Mouse (Mus musculus): ENCODE measurements around the gene Cntn6.

Gene Cntn6

DNA sequence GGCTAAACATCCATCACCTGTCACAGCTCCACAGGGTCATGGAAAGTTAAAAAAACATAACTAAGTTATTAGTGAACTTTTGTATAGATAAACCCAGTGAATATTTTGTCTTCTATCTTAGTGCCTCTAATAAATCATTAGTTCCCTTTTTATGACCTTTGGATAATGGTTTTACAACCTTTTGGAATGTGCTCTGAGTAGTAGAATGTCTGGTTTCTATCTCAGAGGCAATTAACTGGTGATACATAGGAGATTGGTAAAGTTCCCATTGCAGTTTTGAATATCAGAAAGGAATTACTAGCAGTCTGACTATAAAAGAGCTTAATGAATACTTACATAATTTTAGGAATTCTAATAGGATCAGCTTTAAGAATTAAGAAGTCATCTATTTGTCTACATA is 265.5 kb downstream of the Cntn6 start:
- no peak for DNase-seq (ENCODE audit: low read depth, low spot score)

DNA sequence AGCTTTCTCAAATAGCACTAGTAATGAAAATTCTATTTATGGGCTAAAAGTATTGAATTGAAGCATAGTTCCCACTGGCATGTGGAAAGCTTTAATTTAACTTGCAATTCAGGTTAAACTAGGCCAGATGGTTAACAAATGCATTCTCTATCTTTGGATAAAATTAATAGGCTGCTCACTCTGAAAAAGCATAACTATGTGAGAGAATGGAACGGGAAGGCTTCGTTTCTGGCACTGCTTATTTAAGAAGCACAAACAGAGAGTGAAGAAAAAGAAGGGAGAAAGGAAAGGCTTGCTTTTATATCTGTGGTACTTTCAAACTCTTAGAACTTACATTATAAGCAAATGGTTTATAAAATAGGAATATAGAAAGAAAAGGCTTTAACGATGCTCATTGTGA is 268.6 kb downstream of the Cntn6 start:
- DNase-seq (ENCODE audit: low read depth, low spot score) = no peak

DNA sequence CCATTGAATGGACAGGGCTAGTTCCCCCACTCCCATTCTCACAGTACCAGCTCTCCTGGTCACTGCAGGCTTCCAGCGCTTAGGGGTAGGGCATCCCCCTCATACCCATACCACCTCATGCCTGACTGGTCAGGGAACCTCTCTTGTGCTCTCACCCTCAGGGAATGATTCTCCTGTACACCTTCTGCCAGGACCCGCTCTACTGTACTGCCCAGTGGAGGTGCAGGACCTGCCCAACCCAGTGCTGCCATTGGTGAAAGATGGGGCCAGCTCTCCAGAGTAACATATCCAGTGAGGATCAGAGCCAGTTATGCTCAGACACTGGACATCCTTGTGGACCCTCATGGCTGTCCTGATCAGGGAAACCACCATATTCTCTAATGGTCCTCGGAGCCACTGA is 291.3 kb downstream of the Cntn6 start:
- DNase-seq (ENCODE audit: low read depth, low spot score) = no peak

DNA sequence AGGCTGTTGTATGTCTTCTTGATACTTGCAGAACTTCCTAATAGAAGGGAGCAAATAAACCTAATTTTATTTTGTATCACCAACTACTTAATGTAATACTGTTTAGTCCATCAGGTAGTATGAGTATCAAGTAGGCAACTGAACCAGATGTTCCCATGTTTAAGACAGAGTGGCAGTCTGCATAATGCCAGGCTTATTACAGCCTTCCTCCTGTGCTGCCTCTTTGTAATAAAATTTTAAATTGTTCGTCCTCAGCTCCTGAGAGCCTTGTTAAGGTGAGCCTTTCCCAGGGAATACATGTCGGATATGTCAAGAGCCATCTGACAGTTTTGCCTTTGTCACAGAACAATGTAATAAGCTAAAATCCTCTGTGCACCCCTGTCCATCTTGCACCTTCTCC is 294.9 kb downstream of the Cntn6 start:
- no peak for DNase-seq (ENCODE audit: low read depth, low spot score)

DNA sequence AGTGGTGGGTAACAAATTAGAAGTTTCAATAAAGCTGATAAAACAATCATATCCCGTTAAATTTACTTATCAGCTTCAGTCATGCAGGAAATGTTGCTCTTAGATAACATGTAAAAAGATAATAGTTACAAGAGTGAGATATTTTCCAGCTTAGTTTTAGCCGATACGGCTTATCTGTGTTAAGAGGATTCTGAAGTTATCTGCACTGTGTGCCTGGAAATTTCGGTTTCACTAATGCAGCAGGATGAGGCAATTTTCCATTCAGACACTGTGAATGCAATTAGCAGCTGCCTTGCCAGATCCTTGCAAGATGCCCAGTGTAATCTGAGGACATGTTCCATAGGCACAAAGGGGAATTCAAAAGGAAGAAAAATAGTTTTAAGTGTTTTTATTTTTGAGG is 315.9 kb downstream of the Cntn6 start:
- no peak for DNase-seq (ENCODE audit: low read depth, low spot score)

DNA sequence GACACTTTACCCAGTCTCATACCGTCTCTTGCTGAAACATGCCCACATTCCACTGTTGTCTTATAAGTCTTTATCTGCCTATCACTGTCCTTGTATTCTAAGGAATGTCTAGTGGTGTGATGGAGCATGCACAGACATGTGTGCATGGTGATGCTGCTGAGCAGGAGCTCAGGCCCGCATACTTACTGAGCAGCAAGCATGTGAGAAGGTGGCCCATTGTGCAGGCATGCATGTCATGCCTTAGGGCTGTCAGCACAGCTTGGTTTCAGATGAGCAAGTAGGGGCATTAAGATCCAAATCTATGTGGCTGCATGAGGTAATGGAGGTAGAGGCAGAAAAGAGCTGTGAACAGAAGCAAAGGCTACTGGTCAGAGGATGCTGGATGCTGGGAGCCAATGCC is 323.0 kb downstream of the Cntn6 start:
- no peak for DNase-seq (ENCODE audit: low read depth, low spot score)

DNA sequence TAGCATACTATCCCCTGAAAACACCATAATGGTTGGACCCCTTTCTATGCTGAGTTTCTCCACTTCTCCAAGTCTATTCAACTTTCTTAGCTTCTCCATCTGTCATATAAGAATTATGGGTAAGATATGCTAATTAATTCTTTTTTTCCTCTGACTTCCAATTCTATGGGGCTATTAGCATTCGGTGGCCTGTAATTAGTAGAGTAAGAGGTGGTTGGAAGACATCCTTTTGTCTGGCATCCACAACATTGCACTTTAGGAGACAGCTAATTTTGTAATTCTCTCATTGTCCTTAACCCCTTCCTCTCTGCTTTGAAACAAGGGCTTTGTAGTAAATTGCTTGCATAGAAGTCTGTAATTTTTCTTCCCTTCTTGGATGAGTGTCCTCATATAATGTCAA is 387.1 kb downstream of the Cntn6 start:
- no peak for DNase-seq (ENCODE audit: low read depth, low spot score)

DNA sequence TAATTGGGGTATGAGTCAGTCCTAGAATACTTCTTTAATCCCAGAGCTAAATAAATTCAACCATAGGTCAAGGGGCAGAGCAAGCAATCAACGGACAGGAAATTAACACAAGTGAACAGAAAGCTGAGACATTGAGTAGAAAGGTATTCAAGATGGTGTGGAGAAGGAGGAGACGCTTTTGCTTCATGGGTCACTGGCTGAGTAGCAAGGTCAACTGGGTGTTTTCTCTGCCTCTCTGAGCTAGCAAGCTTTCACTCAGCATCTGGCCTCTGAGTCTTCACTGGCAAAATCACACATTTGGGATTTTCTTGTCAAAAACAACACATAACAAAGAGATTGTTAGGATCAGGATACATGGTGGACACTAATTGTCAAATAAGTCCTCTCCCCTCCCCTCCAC is 391.4 kb downstream of the Cntn6 start:
- DNase-seq (ENCODE audit: low read depth, low spot score) = no peak

DNA sequence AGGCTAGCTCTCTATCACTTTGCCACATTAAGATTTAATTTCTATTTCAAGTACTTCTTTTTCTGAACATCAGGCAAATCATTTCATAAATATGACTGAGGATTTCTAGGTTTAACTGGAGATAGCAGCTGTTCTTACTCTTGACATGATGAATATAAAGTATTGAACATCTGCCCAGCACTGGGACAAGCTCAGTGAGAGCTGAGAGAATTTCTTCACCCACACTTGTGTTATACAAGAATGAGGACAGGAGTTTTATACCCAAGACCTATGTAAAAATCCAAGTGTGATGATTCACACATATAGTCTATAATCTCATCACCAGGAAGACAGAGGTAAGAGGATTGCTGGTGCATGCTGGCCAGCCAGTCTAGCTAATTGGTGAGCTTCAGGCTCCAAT is 393.2 kb downstream of the Cntn6 start:
- DNase-seq (ENCODE audit: low read depth, low spot score) = no peak

DNA sequence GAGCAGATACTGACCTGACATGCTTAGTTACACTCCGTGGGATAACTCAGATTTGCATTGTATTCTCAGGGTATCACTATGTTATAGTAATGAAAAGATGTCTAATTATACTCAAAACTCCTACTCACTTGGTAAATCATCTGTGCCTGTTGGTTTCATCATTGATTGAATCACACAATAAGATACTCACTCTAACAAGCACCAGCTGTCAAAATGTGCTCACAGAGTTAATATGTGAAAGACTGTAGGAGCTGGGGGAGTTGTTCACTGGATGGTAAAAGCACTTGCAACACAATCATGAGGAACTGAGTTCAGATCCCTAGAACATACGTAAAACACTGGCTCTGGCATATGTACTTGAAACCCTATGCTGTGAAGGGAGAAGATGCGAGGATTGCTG is 398.5 kb downstream of the Cntn6 start:
- DNase-seq (ENCODE audit: low read depth, low spot score) = no peak

Measured in WW6 (cell line).